Mouse (Mus musculus): ENCODE results near the gene Armc9. TPM values are rescaled to one million over a fixed set of nuclear protein-coding genes. Genes with fewer than 3 reads are reported as not detected.
A peak's percentile ranks its signal among the peaks of the same experiment; 100 is the strongest.

Gene Armc9
- total and polyA plus RNA-seq, 2 experiments: 3.2 to 4.4 TPM

DNA sequence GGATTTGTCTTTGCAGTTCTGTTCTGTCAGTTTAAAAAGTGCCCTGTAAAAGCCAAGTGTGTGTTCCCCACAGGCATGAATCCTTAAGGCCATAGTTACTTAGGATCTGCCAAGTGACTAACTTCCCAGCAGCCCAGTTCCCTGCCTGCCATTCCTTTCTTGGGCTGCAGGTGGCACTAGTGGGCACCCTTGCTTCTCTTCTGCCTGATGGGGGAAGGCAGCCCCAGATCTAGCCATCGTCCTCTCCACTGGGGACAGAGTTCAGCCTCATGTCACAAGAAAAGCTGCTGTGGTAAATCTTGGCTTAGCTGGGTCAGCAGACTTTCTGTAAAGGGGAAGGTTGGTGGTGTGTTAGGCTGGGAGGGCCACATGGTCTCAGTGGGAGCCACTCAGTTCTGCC is 59.6 kb downstream of the Armc9 start:
- Histone ChIP-seq H3K27me3 (ENCODE audit: control insufficient read depth, insufficient read depth, low read length) (no peaks in the 10 kb centered on the region), H3K27ac (replicated peaks; ENCODE audit: insufficient read depth, low read depth, low read length) (no peak overlapping the region), H3K36me3 (ENCODE audit: control insufficient read depth, insufficient read depth, low read length) (no peaks in the 10 kb centered on the region), H3K4me3 (ENCODE audit: insufficient read depth, low read depth, low read length) (no peak overlapping the region), H3K79me2 (ENCODE audit: control insufficient read depth, insufficient read depth, low read length) (no peaks in the 10 kb centered on the region), H3K4me1 (ENCODE audit: control insufficient read depth, insufficient read depth, low read length) (no peaks in the 10 kb centered on the region), H3K9ac (ENCODE audit: low read depth, low read length) (no peak overlapping the region)
- TF ChIP-seq CTCF (IDR thresholded peaks at IDR 0.05; ENCODE audit: low read depth, low read length) (peak; percentile 97), POLR2A (IDR thresholded peaks at IDR 0.05; ENCODE audit: extremely low read depth, insufficient read depth, low read length) (no peak)
- WGBS: 0% methylated on average over 1 of the region's 1 CpGs
- peak; percentile 22 for DNase-seq (ENCODE audit: extremely low read depth, low read depth, low spot score)

GRCm38 (mm10) chr1:86215297-86215696 is 60.7 kb downstream of the Armc9 start:
- H3K9ac ChIP-seq (ENCODE audit: low read depth, low read length): no peak overlapping the region
- TF ChIP-seq POLR2A (IDR thresholded peaks at IDR 0.05; ENCODE audit: extremely low read depth, insufficient read depth, low read length) (no peak), CTCF (IDR thresholded peaks at IDR 0.05; ENCODE audit: low read depth, low read length) (no peak)
- WGBS: 97% methylated on average over 1 of the region's 1 CpGs
- H3K27ac ChIP-seq (replicated peaks; ENCODE audit: insufficient read depth, low read depth, low read length): no peak overlapping the region
- no peaks in the 10 kb centered on the region for H3K79me2 ChIP-seq (ENCODE audit: control insufficient read depth, insufficient read depth, low read length)
- DNase-seq (ENCODE audit: extremely low read depth, low read depth, low spot score): no peak
- H3K27me3 ChIP-seq (ENCODE audit: control insufficient read depth, insufficient read depth, low read length): no peaks in the 10 kb centered on the region
- no peaks in the 10 kb centered on the region for H3K4me1 ChIP-seq (ENCODE audit: control insufficient read depth, insufficient read depth, low read length)
- no peaks in the 10 kb centered on the region for H3K36me3 ChIP-seq (ENCODE audit: control insufficient read depth, insufficient read depth, low read length)
- H3K4me3 ChIP-seq (ENCODE audit: insufficient read depth, low read depth, low read length): no peak overlapping the region

- TF ChIP-seq POLR2A (IDR thresholded peaks at IDR 0.05; ENCODE audit: extremely low read depth, insufficient read depth, low read length) (no peak), CTCF (IDR thresholded peaks at IDR 0.05; ENCODE audit: low read depth, low read length) (no peak)
- no peak for DNase-seq (ENCODE audit: extremely low read depth, low read depth, low spot score)
- Histone ChIP-seq H3K27ac (replicated peaks; ENCODE audit: insufficient read depth, low read depth, low read length) (no peak overlapping the region), H3K27me3 (ENCODE audit: control insufficient read depth, insufficient read depth, low read length) (no peaks in the 10 kb centered on the region), H3K9ac (ENCODE audit: low read depth, low read length) (no peak overlapping the region), H3K4me3 (ENCODE audit: insufficient read depth, low read depth, low read length) (no peak overlapping the region), H3K36me3 (ENCODE audit: control insufficient read depth, insufficient read depth, low read length) (no peaks in the 10 kb centered on the region), H3K4me1 (ENCODE audit: control insufficient read depth, insufficient read depth, low read length) (no peaks in the 10 kb centered on the region), H3K79me2 (ENCODE audit: control insufficient read depth, insufficient read depth, low read length) (no peaks in the 10 kb centered on the region)
- 86% methylated on average over 5 of the region's 5 CpGs for WGBS
These were observed 61.8 kb downstream of the Armc9 start for GRCm38 (mm10) chr1:86216412-86216811.

DNA sequence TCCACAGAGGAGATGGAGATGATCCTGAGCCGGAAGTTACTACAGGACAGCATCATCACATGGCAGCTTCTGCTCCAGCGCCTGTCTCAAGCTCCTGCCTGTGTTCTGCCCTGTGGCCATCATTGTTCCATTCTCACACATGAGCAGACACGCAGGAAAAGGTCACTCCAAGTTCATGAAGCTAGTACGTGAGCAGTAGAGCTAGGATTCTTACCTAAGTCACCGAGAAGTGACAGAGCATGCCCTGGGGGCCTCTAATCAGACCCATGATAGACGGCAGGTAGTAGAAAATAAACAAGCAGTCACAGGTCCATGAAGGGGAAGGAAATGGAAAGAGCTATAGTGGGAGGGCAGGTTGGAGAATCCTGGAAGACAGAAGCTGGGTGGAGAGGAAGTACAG is 63.4 kb downstream of the Armc9 start:
- no peaks in the 10 kb centered on the region for H3K79me2 ChIP-seq (ENCODE audit: control insufficient read depth, insufficient read depth, low read length)
- no peak overlapping the region for H3K4me3 ChIP-seq (ENCODE audit: insufficient read depth, low read depth, low read length)
- no peak for DNase-seq (ENCODE audit: extremely low read depth, low read depth, low spot score)
- H3K36me3 ChIP-seq (ENCODE audit: control insufficient read depth, insufficient read depth, low read length): no peaks in the 10 kb centered on the region
- H3K9ac ChIP-seq (ENCODE audit: low read depth, low read length): no peak overlapping the region
- H3K27ac ChIP-seq (replicated peaks; ENCODE audit: insufficient read depth, low read depth, low read length): no peak overlapping the region
- H3K4me1 ChIP-seq (ENCODE audit: control insufficient read depth, insufficient read depth, low read length): no peaks in the 10 kb centered on the region
- TF ChIP-seq CTCF (IDR thresholded peaks at IDR 0.05; ENCODE audit: low read depth, low read length): no peak
- no peaks in the 10 kb centered on the region for H3K27me3 ChIP-seq (ENCODE audit: control insufficient read depth, insufficient read depth, low read length)
- 83% methylated on average over 6 of the region's 6 CpGs for WGBS

- Histone ChIP-seq H3K27me3 (ENCODE audit: control insufficient read depth, insufficient read depth, low read length) (no peaks in the 10 kb centered on the region), H3K36me3 (ENCODE audit: control insufficient read depth, insufficient read depth, low read length) (no peaks in the 10 kb centered on the region), H3K9ac (ENCODE audit: low read depth, low read length) (no peak overlapping the region), H3K79me2 (ENCODE audit: control insufficient read depth, insufficient read depth, low read length) (no peaks in the 10 kb centered on the region), H3K4me1 (ENCODE audit: control insufficient read depth, insufficient read depth, low read length) (no peaks in the 10 kb centered on the region), H3K4me3 (ENCODE audit: insufficient read depth, low read depth, low read length) (no peak overlapping the region), H3K27ac (replicated peaks; ENCODE audit: insufficient read depth, low read depth, low read length) (no peak overlapping the region)
- 86% methylated on average over 6 of the region's 6 CpGs for WGBS
- no peak for TF ChIP-seq CTCF (IDR thresholded peaks at IDR 0.05; ENCODE audit: low read depth, low read length)
- no peak for DNase-seq (ENCODE audit: extremely low read depth, low read depth, low spot score)
These were observed 70.6 kb downstream of the Armc9 start for GRCm38 (mm10) chr1:86225195-86225594.

- Histone ChIP-seq H3K27ac (replicated peaks; ENCODE audit: insufficient read depth, low read depth, low read length) (no peak overlapping the region), H3K79me2 (ENCODE audit: control insufficient read depth, insufficient read depth, low read length) (no peaks in the 10 kb centered on the region), H3K4me1 (ENCODE audit: control insufficient read depth, insufficient read depth, low read length) (no peaks in the 10 kb centered on the region), H3K27me3 (ENCODE audit: control insufficient read depth, insufficient read depth, low read length) (no peaks in the 10 kb centered on the region), H3K4me3 (ENCODE audit: insufficient read depth, low read depth, low read length) (no peak overlapping the region), H3K9ac (ENCODE audit: low read depth, low read length) (no peak overlapping the region), H3K36me3 (ENCODE audit: control insufficient read depth, insufficient read depth, low read length) (no peaks in the 10 kb centered on the region)
- TF ChIP-seq CTCF (IDR thresholded peaks at IDR 0.05; ENCODE audit: low read depth, low read length) (no peak), POLR2A (IDR thresholded peaks at IDR 0.05; ENCODE audit: extremely low read depth, insufficient read depth, low read length) (no peak)
- DNase-seq (ENCODE audit: extremely low read depth, low read depth, low spot score): peak; percentile 18
- 84% methylated on average over 8 of the region's 8 CpGs for WGBS
These were observed 74.1 kb downstream of the Armc9 start for GRCm38 (mm10) chr1:86228653-86229052.

Measured in liver, adult 2 months (tissue).